Mouse (Mus musculus): ENCODE data around the gene Kiss1r. TPM values are rescaled to one million over a fixed set of nuclear protein-coding genes. Genes with fewer than 3 reads are reported as not detected.
"Not testable (repeated sequence)": the region's sequence is repeated elsewhere in the genome, so short reads cannot be mapped to it uniquely, and the experiment has no call there.

Kiss1r gene
- 0.73 TPM in 1 of 2 replicates, not detected in the other for total RNA-seq (2017)

DNA sequence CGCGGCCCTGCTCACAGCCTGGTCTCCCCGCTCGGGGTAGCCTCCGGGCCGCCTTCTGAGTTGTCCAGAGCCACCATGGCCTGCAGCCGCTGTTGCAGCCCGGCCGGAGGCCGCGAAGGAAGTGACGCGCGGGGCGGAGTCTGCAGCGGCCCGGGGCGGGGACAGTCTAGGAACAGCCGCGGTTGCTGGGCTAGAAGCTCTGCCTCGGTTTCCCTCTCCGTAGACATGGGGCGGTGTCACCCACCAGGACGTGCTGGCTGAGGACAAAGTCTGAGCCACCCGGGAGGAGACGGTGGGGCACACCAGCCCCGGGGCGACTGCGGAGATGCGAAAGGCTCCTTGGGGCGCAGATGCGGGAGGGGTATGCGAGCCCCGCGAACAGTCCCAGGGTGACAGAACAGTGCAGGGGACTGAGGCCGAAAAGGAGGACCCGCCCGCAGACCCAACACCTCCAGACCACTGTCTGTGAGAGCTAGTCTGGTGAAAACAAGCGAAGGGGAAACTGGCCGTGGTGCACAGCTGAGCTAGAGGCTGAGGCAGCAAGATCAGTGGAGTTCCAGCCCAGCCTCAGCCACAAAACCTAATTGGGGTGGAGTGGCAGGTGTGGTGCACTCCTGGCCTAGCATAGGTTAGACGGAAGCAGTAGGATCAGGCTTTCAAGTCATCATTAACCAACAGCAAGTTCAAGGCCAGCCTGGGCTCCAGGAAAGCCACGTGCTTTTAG, at the start of gene Kiss1r:
Kiss1r (plus strand) TSS at position 164 of the 724 bp plus-strand sequence.
- peak; percentile 50 for ATAC-seq (replicated peaks; ENCODE audit: low read depth, poor library complexity, severe bottlenecking)

DNA sequence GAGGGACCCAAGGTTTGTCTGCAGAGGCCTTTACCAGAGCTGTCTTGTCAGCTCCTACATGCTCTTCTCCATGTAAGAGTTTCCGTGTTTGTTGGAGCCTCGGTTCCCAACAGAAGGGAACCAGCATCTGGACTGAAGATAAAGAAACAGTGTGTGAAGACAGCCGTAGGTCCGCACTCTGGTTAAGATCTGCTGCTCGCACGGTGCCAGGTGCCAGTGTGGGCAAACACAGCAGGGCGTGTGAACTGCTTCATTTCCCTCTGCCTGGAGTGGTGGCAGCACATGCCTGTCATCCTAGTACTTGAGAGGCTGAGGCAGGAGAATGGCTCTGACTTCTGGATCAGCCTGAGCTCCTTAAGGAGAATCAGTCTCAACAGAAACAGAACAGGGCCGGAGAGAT, 44.9 kb upstream of the Kiss1r start:
- ATAC-seq (replicated peaks; ENCODE audit: low read depth, poor library complexity, severe bottlenecking) = no peak

DNA sequence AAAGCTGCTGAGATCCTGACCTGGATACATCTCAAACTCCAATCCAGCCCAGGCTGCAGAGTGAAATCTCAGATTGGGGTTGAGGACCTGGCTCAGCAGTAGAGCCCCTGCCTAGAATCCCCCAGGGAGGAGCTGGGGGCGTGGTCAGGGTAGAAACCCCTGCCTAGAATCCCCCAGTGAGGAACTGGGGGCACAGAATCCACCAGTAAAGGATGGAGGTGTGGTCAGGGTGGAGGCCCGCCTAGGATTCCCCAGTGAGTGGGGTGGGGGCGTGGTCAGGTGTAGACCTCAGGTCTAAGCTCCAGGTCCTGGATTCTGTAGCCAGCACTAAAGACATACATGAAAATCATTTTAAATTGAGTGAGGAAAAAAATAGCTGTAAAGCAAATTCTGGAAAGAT, 43.9 kb upstream of the Kiss1r start:
- no peak for ATAC-seq (replicated peaks; ENCODE audit: low read depth, poor library complexity, severe bottlenecking)

DNA sequence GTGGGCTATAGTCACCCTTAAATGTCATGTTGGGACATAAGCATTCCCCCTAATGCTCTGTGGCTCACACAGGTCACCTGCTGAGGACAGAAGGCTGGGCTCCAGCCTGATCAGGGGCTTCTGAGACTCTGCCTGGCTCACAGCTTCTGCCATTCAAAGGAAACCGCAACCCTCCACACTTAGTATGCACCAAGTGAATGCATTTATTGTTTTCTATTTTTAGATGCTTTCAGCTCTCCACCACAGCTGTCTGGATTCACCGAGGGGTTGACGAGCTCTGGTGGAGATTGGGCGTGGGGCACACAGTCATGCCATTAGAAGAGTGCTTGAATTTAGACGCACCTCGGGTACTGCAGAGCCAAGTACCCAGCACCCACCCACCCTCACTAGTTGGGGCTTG, 43.5 kb upstream of the Kiss1r start:
- no peak for ATAC-seq (replicated peaks; ENCODE audit: low read depth, poor library complexity, severe bottlenecking)

DNA sequence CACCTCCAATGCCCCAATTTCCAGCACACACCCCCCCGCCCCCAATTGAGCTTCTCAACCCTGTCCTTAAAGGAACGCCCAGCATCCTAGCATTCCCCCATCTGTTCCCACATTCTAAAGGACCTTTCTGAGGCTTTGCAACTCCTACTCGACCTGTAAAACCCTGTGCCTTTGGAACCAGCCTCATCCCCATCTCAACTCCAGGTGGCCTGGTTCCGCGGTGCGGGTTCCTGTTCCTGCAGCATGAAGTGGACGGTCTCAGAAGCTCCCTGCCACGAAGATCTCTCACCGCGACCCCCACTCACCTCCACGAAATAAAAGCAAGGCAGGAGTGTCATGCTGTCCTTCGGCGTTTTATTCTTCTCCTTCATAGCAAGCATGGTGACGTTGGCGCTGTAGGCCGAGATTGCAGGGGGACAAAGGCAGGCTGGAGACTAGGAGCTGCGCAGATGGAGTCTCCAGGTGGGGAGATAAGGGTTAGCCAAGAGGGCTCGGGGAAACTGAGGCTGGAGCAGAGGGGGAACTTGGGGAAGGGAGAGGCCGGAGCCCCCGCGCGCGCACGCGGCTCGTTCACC, 43.0 kb upstream of the Kiss1r start:
- no peak for ATAC-seq (replicated peaks; ENCODE audit: low read depth, poor library complexity, severe bottlenecking)

DNA sequence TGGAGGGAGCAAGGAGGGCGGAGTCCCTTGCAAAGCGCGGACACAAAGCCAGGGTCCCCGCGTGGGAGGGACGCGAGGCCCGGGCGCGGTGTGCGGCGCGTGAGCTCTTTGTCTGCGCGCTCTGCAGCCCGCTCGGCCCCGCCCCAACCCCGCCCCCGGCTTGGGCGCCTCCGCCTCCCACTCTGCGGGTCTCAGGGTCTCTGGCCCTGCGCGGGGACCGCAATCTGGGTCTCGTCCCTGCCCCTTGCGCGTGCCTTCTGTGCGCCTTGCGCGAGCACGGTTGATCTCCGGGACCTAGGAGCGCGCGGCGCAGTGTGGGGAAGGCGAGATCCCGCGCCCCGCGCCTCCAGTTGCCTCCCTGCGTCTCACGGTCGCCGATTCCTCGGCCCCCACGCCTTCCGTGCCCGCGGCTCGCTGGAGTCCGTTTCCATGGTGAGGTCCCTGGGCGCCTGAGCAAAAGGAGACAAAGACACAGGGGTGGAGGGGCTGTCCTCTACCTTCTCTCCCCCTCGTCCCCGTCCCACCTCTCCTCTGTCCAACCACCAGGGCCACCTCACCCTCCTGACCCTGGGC, 42.4 kb upstream of the Kiss1r start, which contains the start of the genes Prtn3 and Plppr3:
Prtn3 (plus strand) TSS at position 187 of the 573 bp plus-strand sequence.
Plppr3 (minus strand) TSS at position 345 of the 573 bp plus-strand sequence.
- ATAC-seq (replicated peaks; ENCODE audit: low read depth, poor library complexity, severe bottlenecking) = peak; percentile 20; the same call in 1 of the 2 replicates

DNA sequence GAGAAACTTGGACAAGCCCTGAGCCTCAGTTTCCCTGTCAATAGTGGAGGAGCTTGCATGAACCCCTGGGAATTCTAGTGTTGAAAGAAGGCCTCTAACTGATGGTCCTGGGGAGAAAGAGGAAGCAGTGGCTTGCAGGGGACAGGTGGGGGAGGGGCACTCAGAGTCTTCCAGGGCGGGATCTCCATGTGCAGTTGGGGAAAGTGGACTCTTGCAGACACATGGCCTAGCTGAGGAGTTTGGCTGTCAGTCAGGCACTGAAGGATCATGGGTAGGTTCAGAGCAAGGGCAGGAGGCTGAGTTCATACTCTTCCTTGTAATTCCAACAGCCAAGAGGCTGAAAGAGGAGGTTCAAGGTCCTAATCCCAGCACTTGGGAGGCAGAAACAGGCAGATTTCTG, 39.6 kb upstream of the Kiss1r start:
- ATAC-seq (replicated peaks; ENCODE audit: low read depth, poor library complexity, severe bottlenecking) = peak; percentile 34

DNA sequence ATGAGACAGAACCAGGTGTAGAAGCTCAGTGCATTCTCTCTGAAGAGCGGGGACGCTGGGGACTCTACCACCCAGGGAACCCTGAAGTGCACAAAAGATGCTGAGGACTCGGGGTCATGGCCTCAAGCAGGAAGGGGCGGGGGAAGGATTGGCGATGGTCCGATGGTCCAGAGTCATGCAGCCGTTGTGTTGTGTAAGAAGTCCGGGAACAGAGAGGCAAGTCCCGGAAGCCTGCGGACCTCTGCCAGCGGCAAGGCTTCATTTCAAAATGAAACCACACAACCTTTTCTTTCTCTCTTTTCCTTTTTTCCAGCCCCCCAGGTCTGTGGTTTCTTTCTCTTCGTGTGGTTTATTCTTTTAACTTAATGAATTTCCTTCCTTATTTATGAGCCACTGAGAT, 39.0 kb upstream of the Kiss1r start:
- peak; percentile 59 for ATAC-seq (replicated peaks; ENCODE audit: low read depth, poor library complexity, severe bottlenecking)

DNA sequence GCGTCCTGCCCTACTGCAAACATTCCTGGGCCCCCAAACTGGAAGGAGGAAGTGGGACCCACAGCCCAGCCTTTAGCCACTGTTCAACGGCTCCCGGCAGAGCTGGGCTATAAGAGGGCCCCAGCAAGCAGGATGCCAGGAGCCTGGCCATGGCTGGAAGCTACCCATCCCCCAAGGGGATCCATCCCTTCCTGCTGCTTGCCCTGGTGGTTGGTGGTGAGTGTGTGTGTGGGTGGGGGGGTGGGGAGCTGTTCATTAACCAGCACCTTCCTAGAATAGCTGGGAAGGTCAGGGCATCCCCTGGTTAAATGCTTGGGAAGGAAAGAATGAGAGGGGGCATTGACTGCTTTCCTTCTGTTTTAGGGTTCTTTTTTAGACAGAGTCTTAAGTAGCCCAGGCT, 37.2 kb upstream of the Kiss1r start:
- no peak for ATAC-seq (replicated peaks; ENCODE audit: low read depth, poor library complexity, severe bottlenecking)

DNA sequence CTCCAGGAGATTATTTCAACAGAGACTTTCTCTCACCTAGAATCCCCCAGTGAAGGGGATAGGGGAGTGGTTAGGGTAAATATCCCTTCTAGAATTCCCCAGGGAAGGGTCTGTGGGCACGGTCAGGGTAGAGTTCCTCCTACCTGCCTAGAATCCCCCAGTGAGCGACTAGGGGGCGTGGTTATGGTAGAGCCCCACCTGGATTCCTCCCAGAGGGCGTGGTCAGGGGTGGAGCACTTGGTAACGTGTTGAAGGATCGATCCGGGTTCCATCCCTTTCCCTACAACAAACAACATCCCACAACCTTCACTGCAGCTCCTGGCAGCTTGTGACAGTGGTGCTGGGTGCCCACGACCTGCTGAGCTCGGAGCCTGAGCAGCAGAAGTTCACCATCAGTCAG, 36.0 kb upstream of the Kiss1r start:
- no peak for ATAC-seq (replicated peaks; ENCODE audit: low read depth, poor library complexity, severe bottlenecking)

DNA sequence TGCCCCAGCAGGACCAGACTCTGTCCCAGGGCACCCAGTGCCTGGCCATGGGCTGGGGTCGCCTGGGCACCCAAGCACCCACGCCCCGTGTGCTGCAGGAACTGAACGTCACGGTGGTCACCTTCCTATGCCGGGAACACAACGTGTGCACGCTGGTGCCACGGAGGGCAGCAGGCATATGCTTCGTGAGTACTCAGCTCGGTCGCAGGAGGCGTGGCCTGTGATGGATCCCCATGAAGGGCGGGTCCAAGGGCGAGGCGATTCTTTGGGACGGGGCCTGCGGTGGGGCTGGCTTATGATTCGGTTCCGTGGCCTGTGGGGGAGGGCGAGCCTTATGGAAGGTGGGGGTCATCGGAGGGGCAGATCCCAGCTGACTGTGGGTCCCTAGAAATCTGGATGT, 34.8 kb upstream of the Kiss1r start:
- peak; percentile 23; the same call in 1 of the 2 replicates for ATAC-seq (replicated peaks; ENCODE audit: low read depth, poor library complexity, severe bottlenecking)

DNA sequence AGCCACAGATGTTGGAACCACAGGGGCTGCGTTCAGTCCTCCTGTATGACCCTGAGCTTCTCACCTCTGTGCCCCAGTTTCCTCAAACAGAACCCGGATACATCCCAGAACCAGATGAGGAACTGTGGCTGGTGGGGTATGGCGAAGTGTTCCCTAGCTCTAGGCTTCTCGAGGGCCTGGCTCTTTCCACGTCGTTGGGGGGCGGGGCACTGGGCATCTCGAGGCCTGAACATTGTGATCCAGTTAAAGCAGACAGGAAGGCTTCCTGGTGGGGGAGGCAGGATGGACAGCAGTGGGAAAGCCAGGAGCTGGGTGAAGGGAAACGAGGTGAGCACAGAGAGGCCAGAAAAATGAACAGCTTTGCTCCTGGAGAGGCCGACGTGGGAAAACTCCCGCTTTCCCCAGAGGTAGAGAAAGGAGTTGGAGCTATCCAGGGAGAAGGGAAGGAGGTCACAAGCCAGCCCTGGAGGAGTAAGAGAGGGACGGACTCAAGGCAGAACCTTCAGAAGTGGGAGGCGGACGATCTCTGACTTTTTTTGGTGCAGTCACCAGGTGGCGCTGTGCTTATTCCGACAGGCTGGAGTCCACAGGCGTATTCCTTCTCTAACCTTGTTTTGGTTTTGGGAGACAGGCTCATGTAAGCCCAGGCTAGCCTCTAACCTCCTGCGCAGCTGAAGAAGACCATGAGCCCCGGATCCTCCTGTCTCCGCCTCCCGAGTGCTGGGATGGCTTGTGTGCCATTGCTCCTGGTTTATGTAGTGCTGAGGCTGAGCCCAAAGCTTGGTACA, 33.3 kb upstream of the Kiss1r start:
- ATAC-seq (replicated peaks; ENCODE audit: low read depth, poor library complexity, severe bottlenecking) = peak; percentile 34

DNA sequence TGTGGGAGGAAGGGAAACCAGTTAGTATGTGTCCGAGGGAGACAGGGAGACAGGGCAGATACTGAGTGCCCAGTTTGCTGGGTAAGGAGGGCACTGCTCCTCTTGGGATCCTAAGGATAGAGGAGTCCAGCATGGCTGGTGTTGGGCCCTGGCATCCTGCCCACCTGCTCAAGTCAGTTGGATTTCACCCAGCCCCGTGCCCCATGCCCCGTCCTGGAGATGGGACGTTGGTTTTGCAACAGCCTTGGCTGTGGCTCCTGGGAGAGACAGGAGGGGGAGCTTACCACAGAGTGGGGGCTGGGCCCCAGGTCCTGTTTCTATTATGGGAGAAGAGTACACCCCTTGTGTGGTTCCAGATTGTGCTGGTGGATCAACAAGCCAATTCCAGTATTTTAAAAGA, 32.3 kb upstream of the Kiss1r start:
- peak; percentile 31; the same call in 1 of the 2 replicates for ATAC-seq (replicated peaks; ENCODE audit: low read depth, poor library complexity, severe bottlenecking)

DNA sequence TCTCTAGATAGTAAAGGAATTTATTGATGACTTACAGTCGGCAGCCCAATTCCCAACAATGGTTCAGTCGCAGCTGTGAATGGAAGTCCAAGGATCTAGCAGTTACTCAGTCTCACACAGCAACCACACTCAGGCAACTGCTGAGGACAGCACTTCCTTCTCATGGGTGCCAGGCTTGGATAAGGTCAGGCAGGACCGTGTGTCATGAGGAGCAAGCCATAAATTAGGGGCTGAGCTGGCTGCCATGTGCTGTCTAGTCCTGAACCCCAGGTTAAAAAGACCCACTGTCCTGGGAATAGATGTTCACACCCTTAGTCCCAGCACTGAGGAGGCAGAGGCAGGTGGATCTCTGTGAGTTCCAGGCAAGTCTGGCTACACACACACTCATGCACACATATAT, 31.8 kb upstream of the Kiss1r start:
- not testable (repeated sequence) for ATAC-seq (replicated peaks; ENCODE audit: low read depth, poor library complexity, severe bottlenecking)

DNA sequence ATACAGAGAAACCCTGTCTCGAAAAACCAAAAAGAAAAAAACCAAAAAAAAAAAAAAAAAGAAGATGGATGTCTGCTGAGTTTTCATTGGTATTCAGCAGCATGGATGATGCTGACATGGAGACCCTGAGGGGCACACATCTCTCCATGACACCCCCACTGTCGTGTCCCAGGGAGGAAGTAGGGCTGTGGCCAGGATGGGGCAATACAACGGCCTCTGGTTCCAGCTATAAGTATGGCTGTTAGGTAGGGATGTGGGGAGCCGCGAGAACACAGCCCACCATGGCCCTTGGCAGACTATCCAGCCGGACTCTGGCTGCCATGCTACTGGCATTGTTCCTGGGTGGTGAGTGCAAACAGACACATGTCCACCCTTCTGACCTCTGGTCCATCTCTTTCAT, 30.7 kb upstream of the Kiss1r start, which contains the start of gene Elane:
Elane (plus strand) TSS at position 194 of the 400 bp plus-strand sequence.
- ATAC-seq (replicated peaks; ENCODE audit: low read depth, poor library complexity, severe bottlenecking) = peak; percentile 24

DNA sequence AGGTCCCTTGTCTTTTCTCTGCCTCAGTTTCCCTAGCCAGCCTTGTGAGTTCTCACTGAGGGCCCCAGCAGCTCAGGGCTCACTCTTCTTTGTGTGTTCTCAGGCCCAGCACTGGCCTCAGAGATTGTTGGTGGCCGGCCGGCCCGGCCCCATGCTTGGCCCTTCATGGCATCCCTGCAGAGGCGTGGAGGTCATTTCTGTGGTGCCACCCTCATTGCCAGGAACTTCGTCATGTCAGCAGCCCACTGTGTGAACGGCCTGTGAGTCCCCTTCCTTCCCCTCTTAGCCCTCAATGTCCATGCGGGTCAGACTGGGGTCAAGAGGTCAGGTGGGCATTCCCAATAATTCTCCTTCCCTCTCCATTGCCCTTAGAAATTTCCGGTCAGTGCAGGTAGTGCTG, 30.2 kb upstream of the Kiss1r start:
- no peak for ATAC-seq (replicated peaks; ENCODE audit: low read depth, poor library complexity, severe bottlenecking)

DNA sequence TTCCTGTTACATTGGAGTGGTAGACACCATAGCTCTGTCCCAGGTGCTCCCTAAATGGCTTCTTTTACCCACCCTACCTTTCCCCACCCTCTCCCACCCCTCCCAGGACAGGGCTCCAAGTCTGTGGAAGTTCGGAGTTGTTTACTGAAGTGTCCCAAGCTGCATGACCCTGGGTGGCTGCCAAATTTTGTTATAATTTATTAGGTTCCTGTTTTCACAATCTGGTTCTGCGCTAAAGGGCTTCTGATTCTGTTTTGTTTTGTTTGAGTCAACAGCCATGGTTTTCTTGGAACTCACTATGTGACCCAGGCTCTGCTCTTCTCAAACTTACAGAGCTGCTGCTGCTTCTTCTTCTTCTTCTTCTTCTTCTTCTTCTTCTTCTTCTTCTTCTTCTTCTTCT, 27.4 kb upstream of the Kiss1r start:
- ATAC-seq (replicated peaks; ENCODE audit: low read depth, poor library complexity, severe bottlenecking) = peak; percentile 19; the same call in 1 of the 2 replicates

DNA sequence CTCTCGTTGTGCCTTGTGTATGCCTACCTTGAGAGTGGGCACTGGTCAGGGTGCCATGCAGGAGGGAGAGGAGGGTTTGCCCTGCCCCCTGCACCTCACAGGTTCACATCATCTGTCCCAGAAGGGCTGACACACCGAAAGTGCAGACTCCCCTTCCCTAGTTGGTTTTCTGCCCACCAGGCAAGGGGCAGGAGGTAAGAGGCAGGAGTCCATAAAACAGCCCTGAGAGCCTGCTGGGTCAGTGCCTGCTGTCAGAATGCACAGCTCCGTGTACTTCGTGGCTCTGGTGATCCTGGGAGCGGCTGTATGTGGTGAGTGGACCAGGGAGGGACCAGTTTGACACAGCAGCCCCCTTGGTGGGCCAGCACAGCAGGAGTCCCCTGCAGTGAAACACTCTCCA, 26.1 kb upstream of the Kiss1r start, which contains the start of gene Cfd:
Cfd (plus strand) TSS at position 184 of the 400 bp plus-strand sequence.
- no peak for ATAC-seq (replicated peaks; ENCODE audit: low read depth, poor library complexity, severe bottlenecking)

DNA sequence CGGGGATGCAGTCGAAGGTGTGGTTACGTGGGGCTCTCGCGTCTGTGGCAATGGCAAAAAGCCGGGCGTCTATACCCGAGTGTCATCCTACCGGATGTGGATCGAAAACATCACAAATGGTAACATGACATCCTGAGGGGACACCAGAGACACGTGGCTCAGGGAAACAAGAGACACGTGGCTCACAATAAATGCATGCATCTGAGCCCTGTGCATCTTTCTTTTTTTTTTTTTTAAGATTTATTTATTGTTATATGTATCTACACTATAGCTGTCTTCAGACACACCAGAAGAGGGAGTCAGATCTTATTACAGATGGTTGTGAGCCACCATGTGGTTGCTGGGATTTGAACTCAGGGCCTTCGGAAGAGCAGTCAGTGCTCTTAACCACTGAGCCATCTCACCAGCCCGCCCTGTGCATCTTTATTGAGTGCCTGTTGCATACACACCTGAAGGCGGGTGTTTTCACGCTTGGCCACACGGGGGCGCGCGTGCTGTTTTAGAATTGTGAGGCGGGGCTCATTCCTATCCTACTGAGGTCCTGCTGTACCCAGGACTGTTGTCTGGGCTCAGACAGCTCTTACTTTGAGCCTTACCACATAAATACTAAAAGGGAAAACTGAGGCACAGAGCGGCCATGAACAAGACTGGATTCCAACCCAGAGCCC, 24.2 kb upstream of the Kiss1r start:
- ATAC-seq (replicated peaks; ENCODE audit: low read depth, poor library complexity, severe bottlenecking) = peak; percentile 70

DNA sequence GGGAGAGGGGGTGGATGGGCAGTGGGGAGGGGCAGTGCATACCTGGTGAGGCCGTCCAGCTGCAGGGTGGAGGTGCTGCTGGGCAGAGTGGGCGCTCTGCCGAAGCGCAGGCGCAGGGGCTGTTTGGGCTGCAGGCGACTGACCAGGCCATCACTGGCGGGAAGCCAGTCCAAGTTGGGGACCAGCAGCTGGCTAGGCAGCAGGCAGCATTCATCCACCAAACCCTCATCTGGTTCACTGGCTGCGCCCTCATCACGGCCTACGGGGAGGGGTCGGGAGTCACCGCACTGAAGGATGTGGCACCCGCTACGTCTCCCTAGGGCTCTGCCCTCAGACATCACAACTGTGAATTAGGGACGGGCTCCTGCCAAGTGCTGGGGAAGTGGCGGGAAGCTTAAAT, 20.5 kb upstream of the Kiss1r start:
- ATAC-seq (replicated peaks; ENCODE audit: low read depth, poor library complexity, severe bottlenecking) = no peak

Data from common myeloid progenitor, adult 5-6 weeks (primary cell).